Mouse (Mus musculus): ENCODE results near the gene 4930469K13Rik.

GRCm38 (mm10) chr11:33980146-33980545 is 118.2 kb downstream of the 4930469K13Rik start:
- TF ChIP-seq CTCF (IDR thresholded peaks at IDR 0.05; ENCODE audit: control insufficient read depth, insufficient read depth, insufficient replicate concordance, low read depth, low read length) = no peak
- no peak for TF ChIP-seq POLR2A (IDR thresholded peaks at IDR 0.05; ENCODE audit: control insufficient read depth, low read depth, low read length)
